Mouse (Mus musculus) small intestine, adult 2 months (tissue): ENCODE data around the gene Apol10a.

Experiments used
- CTCF ChIP-seq: fragments of 200-500 bp; IDR thresholded peaks from 2 replicates; pipeline ENCODE4 v1.5.1; 2012; ENCODE audit warnings: low read depth, mild to moderate bottlenecking, control low read depth, inconsistent platforms, low read length, moderate library complexity, mixed read lengths; ENCODE audit not compliant: insufficient replicate concordance, insufficient read length; ENCODE audit errors: extremely low read depth
- POLR2A ChIP-seq: fragments of 200-500 bp; IDR thresholded peaks from 2 replicates; pipeline ENCODE4 v1.6.1; 2012; ENCODE audit warnings: low read depth, mild to moderate bottlenecking, control low read depth, inconsistent platforms, low read length, moderate library complexity

DNA sequence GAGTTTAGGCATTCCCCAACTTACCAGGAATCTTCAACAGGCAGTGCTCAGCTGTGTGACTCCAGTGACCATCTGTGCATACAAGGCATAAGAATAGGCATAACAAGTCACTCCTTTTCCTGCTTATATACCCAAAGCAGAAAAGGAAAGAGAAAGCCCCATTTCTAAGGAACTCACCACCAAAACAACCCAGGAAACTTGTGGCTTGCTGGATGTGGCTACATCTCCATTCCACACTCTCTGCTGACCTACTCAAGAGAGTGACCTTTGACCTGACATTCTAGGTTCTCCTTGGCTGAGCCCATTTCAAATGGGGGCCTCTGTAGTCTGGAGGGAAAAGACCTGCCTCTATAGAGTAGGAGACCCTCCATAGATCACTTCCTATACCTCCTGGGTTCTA lies 56.4 kb downstream of the Apol10a start, which contains the start of gene Apol7c:
- TF ChIP-seq POLR2A (no peak), CTCF (no peak)
